Mouse (Mus musculus) hindbrain, embryonic 10.5 days (tissue): ENCODE measurements around the gene Prkn. TPM values are rescaled to one million over a fixed set of nuclear protein-coding genes. Genes with fewer than 3 reads are reported as not detected.

ENCODE experiments used
- DNase-seq: peaks from one replicate; pipeline ENCODE4 v3.0.0-alpha.2; 2017; ENCODE audit warnings: low spot score
- H3K27ac ChIP-seq: fragments of 300-500 bp; sonication (generic); 2 replicates; pipeline ENCODE4 v1.5.1; 2016; ENCODE audit warnings: mild to moderate bottlenecking, moderate library complexity
- H3K27me3 ChIP-seq: fragments of 300-500 bp; sonication (generic); 2 replicates; pipeline ENCODE4 v1.6.1; 2016; ENCODE audit warnings: mild to moderate bottlenecking; ENCODE audit not compliant: poor library complexity, insufficient read depth, severe bottlenecking
- H3K36me3 ChIP-seq: fragments of 300-500 bp; sonication (generic); 2 replicates; pipeline ENCODE4 v1.6.1; 2016; ENCODE audit warnings: mild to moderate bottlenecking, moderate library complexity
- H3K4me1 ChIP-seq: fragments of 300-500 bp; sonication (generic); replicated peaks from 2 replicates; pipeline ENCODE4 v1.6.1; 2016; ENCODE audit warnings: mild to moderate bottlenecking
- H3K4me3 ChIP-seq: fragments of 300-500 bp; sonication (generic); 2 replicates; pipeline ENCODE4 v1.5.1; 2016; ENCODE audit warnings: mild to moderate bottlenecking, moderate library complexity
- H3K9me3 ChIP-seq: fragments of 300-500 bp; sonication (generic); 2 replicates; pipeline ENCODE4 v1.6.1; 2016; ENCODE audit warnings: mild to moderate bottlenecking, moderate library complexity
- WGBS: fragments of 180-500 bp; shearing (Covaris S2); methylation state at CpG from one replicate; pipeline ENCODE4 v1.1.7; 2016; 5-methylcytosine and 5-hydroxymethylcytosine counted together
- polyA plus RNA-seq: library from polyadenylated mRNA; unstranded; fragments of >200 nt; fragmentation: Nextera tagmentation; extraction: Ambion mirVana; gene quantifications from 2 replicates; pipeline ENCODE4 v1.2.1, GENCODE M21; 2016

Gene Prkn
- polyA plus RNA-seq, 1 experiment from 2014 or later: 1.2 TPM

DNA sequence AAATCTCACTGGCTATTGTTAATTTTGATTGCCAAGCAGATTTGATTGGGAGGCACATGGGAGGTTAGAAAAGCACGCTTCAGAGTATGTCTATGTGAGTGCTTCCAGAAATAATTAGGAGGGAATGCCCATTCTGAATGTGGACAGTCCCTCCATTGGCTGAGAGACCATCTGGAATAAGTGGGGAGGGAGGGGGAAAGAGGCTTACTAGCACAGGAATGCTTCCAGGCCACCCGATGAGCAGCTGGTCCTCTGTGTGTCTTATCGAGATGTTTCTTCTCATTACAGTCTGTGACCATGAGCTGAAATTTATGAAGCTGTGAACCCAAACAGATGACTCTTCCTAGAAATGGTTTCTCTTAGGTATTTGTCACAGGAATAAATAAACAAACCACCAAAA, 493.6 kb downstream of the Prkn start:
- H3K27me3 ChIP-seq: no peaks in the 10 kb centered on the region
- WGBS: 78% methylated on average over 3 of the region's 3 CpGs
- no peaks in the 10 kb centered on the region for H3K9me3 ChIP-seq
- no peaks in the 10 kb centered on the region for H3K36me3 ChIP-seq
- no peak overlapping the region for H3K27ac ChIP-seq
- no peak overlapping the region for H3K4me3 ChIP-seq
- H3K4me1 ChIP-seq: peaks cover 17% of the 10 kb centered on the region
- no peak for DNase-seq

- no peak overlapping the region for H3K4me3 ChIP-seq
- no peaks in the 10 kb centered on the region for H3K9me3 ChIP-seq
- H3K27me3 ChIP-seq: no peaks in the 10 kb centered on the region
- peaks cover 11% of the 10 kb centered on the region for H3K4me1 ChIP-seq
- H3K36me3 ChIP-seq: no peaks in the 10 kb centered on the region
- 76% methylated on average over 1 of the region's 1 CpGs for WGBS
- no peak for DNase-seq
- no peak overlapping the region for H3K27ac ChIP-seq
Observed at GRCm38 (mm10) chr17:11336156-11336555, 496.0 kb downstream of the Prkn start.

GRCm38 (mm10) chr17:11340368-11340767, 500.2 kb downstream of the Prkn start:
- Histone ChIP-seq H3K4me3 (no peak overlapping the region), H3K4me1 (no peaks in the 10 kb centered on the region), H3K36me3 (no peaks in the 10 kb centered on the region), H3K27ac (no peak overlapping the region), H3K27me3 (no peaks in the 10 kb centered on the region), H3K9me3 (no peaks in the 10 kb centered on the region)
- DNase-seq: no peak
- WGBS: 84% methylated on average over 4 of the region's 4 CpGs

GRCm38 (mm10) chr17:11346310-11346709, 506.1 kb downstream of the Prkn start:
- Histone ChIP-seq H3K27me3 (no peaks in the 10 kb centered on the region), H3K36me3 (no peaks in the 10 kb centered on the region), H3K4me3 (no peak overlapping the region), H3K9me3 (no peaks in the 10 kb centered on the region), H3K27ac (no peak overlapping the region), H3K4me1 (no peaks in the 10 kb centered on the region)
- 88% methylated on average over 1 of the region's 1 CpGs for WGBS
- no peak for DNase-seq

DNA sequence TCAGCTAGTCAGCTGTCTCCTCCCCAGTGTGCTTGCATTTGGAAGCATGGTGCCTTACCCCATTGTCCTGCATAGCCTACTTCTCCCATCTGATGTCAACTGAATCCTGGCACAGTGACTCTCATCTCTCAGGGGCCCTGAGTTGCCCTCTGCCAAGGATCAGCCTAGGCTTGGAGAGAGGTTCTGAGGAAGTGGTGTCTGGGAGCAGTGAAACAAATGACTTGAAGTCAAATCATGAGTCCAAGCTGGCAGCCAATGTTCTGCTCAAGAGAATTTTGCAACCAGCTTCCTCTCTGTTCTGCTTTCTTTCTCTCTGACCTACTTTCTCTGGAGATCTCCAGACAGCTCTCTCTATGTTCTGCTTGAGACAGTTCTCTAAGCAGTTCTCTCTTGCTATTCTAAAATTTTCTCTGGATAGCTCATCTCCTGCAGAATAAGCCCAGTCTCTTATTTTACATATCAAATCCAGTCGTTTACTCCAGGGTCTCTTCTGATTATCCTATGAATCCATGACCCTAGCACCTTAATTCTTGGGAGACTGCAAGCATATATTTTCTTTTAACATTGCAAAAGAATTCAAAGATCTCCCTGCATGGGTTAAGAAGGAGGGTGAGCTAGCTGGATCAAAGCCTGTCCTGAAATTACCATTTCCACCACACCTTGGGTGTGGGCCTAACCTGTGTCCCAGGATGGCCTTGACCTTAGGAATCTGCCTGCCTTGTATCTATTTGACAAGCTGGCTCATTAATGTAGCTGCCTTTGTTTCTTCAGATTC, 512.8 kb downstream of the Prkn start:
- WGBS: 53% methylated on average over 1 of the region's 1 CpGs

GRCm38 (mm10) chr17:11353553-11353945, 513.4 kb downstream of the Prkn start:
- no peak for DNase-seq
- WGBS: 94% methylated on average over 4 of the region's 4 CpGs
- Histone ChIP-seq H3K27ac (no peak overlapping the region), H3K27me3 (no peaks in the 10 kb centered on the region), H3K9me3 (no peaks in the 10 kb centered on the region), H3K4me3 (no peak overlapping the region), H3K36me3 (no peaks in the 10 kb centered on the region), H3K4me1 (no peaks in the 10 kb centered on the region)

More for the DNA sequence above, 512.8 kb downstream of the Prkn start:
- H3K4me3 ChIP-seq: no peak overlapping the region
- DNase-seq: no peak
- no peaks in the 10 kb centered on the region for H3K9me3 ChIP-seq
- H3K36me3 ChIP-seq: no peaks in the 10 kb centered on the region
- H3K27ac ChIP-seq: no peak overlapping the region
- no peaks in the 10 kb centered on the region for H3K4me1 ChIP-seq
- no peaks in the 10 kb centered on the region for H3K27me3 ChIP-seq

GRCm38 (mm10) chr17:11354348-11354747, 514.2 kb downstream of the Prkn start:
- Histone ChIP-seq H3K4me3 (no peak overlapping the region), H3K9me3 (no peaks in the 10 kb centered on the region), H3K27me3 (no peaks in the 10 kb centered on the region), H3K27ac (no peak overlapping the region), H3K4me1 (no peaks in the 10 kb centered on the region), H3K36me3 (no peaks in the 10 kb centered on the region)
- no peak for DNase-seq
- WGBS: 87% methylated on average over 7 of the region's 7 CpGs

DNA sequence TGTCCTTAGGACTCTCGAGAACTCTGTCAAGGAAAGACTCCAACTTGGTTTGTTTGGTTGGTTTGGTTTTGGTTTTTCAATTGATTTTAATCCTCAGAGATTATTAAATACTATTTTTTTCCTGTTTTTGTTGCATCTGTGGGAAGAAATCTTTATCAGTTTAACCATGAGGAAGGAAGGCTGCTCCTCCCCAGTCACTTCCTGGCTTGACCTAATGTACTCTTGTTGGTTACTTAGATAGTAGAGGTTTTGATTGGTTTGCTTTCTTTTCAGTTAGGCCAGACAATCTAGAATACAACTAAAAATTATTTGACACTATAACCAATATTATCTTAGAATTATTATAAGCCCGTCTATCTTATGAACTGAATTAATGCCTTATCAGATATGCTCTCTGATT, 535.3 kb downstream of the Prkn start:
- Histone ChIP-seq H3K4me3 (no peak overlapping the region), H3K27ac (no peak overlapping the region), H3K4me1 (0 out of 2 replicates have a peak, but pooled peaks cover 4% of the 10 kb centered on the region), H3K9me3 (no peaks in the 10 kb centered on the region), H3K36me3 (no peaks in the 10 kb centered on the region), H3K27me3 (no peaks in the 10 kb centered on the region)
- 85% methylated on average over 2 of the region's 2 CpGs for WGBS
- no peak for DNase-seq

DNA sequence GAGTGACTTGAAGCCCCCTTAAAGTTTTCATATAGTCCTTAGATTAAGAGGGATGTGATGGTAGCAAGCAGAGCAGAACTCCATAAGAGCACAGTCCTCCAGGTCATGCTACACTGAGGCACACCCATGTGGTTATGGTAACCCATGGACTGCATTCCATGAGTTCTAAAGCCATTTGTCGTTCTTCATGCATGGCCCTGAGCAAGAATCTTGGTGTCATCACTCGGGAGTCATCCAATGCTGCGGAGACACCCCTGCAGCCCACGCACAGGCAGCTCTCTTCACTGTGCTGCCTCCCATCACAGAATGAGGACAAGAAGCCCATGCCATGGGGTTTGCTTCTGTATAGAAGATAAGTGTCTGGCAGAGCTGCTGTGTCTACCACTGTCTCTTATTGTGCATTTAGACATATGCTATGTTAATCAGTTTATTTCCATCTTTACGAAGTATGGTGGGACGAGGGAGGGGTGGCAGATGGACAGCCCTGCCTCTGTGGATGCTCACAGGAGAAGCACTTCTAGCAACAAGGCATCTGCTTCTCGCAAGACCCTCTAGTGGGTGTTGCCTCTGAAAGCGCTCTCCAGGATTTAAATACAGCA, 543.3 kb downstream of the Prkn start:
- Histone ChIP-seq H3K9me3 (no peaks in the 10 kb centered on the region), H3K4me1 (no peaks in the 10 kb centered on the region), H3K27me3 (no peaks in the 10 kb centered on the region), H3K27ac (no peak overlapping the region), H3K4me3 (no peak overlapping the region), H3K36me3 (no peaks in the 10 kb centered on the region)
- WGBS: 87% methylated on average over 8 of the region's 8 CpGs
- DNase-seq: no peak

GRCm38 (mm10) chr17:11385246-11385645, 545.1 kb downstream of the Prkn start:
- no peak overlapping the region for H3K27ac ChIP-seq
- H3K9me3 ChIP-seq: no peaks in the 10 kb centered on the region
- H3K27me3 ChIP-seq: no peaks in the 10 kb centered on the region
- H3K36me3 ChIP-seq: no peaks in the 10 kb centered on the region
- H3K4me1 ChIP-seq: no peaks in the 10 kb centered on the region
- 89% methylated on average over 4 of the region's 4 CpGs for WGBS
- no peak overlapping the region for H3K4me3 ChIP-seq
- DNase-seq: no peak

GRCm38 (mm10) chr17:11392622-11393294, 552.6 kb downstream of the Prkn start:
- H3K4me3 ChIP-seq: no peak overlapping the region
- H3K4me1 ChIP-seq: no peaks in the 10 kb centered on the region
- no peaks in the 10 kb centered on the region for H3K9me3 ChIP-seq
- H3K27ac ChIP-seq: no peak overlapping the region
- no peaks in the 10 kb centered on the region for H3K27me3 ChIP-seq
- no peaks in the 10 kb centered on the region for H3K36me3 ChIP-seq
- no peak for DNase-seq
- 75% methylated on average over 11 of the region's 11 CpGs for WGBS

- WGBS: 92% methylated on average over 6 of the region's 6 CpGs
- Histone ChIP-seq H3K9me3 (no peaks in the 10 kb centered on the region), H3K27me3 (no peaks in the 10 kb centered on the region), H3K4me3 (no peak overlapping the region), H3K27ac (no peak overlapping the region), H3K36me3 (no peaks in the 10 kb centered on the region), H3K4me1 (no peaks in the 10 kb centered on the region)
- DNase-seq: no peak
Observed at GRCm38 (mm10) chr17:11394607-11395006, 554.4 kb downstream of the Prkn start.

DNA sequence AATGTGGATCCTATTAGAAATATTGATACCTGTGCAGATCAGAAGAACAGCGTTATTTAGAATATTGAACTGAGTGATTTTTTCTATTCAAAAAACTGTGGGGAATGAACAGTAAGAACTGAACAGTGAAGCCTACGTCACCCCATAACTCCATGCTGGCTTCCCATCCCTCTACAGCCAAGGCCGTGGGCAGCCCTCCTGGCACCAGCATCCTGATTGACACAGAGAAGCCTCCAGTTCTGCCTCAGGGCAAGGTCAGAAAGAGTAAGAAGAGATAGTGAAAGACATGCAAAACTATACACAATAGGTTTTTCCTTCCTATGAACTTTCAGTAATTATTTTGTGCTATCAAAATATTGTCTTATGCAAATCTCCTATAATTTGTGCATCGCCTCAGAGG, 557.5 kb downstream of the Prkn start:
- DNase-seq: no peak
- H3K4me1 ChIP-seq: no peaks in the 10 kb centered on the region

More for the DNA sequence above, 557.5 kb downstream of the Prkn start:
- H3K27me3 ChIP-seq: no peaks in the 10 kb centered on the region
- H3K4me3 ChIP-seq: no peak overlapping the region
- H3K27ac ChIP-seq: no peak overlapping the region
- no peaks in the 10 kb centered on the region for H3K9me3 ChIP-seq
- no peaks in the 10 kb centered on the region for H3K36me3 ChIP-seq
- WGBS: 88% methylated on average over 4 of the region's 4 CpGs
